Mouse (Mus musculus) spleen, adult 12 weeks (tissue): Measurements from ENCODE around the gene Hist1h2ak.

Experiments used
- DNase-seq: peaks from one replicate; pipeline ENCODE4 v3.0.0; 2022; ENCODE audit warnings: low spot score

Gene Hist1h2ak

GRCm38 (mm10) chr13:21755707-21756106, 2.1 kb upstream of the Hist1h2ak start:
- no peak for DNase-seq

GRCm38 (mm10) chr13:21754294-21755001, 821 bp upstream of the Hist1h2ak start:
- DNase-seq = peak; percentile 59

- no peak for DNase-seq
Observed at GRCm38 (mm10) chr13:21753051-21753523, 540 bp downstream of the Hist1h2ak start.

GRCm38 (mm10) chr13:21752356-21752755, 1.3 kb downstream of the Hist1h2ak start:
- peak; percentile 25 for DNase-seq

- no peak for DNase-seq
Observed at GRCm38 (mm10) chr13:21751827-21752226, 1.8 kb downstream of the Hist1h2ak start.

- no peak for DNase-seq
Observed at GRCm38 (mm10) chr13:21751417-21751816, 2.2 kb downstream of the Hist1h2ak start.

GRCm38 (mm10) chr13:21750159-21751017, 3.2 kb downstream of the Hist1h2ak start, which contains the start of gene Hist1h4k:
Gene Hist1h4k, minus strand, starts transcription at chr13:21750505.
- DNase-seq = peak; percentile 86

GRCm38 (mm10) chr13:21749387-21750158, 4.1 kb downstream of the Hist1h2ak start:
- peak; percentile 13 for DNase-seq

GRCm38 (mm10) chr13:21745006-21745405, 8.6 kb downstream of the Hist1h2ak start:
- DNase-seq = no peak

GRCm38 (mm10) chr13:21734906-21735767, 18.5 kb downstream of the Hist1h2ak start, which contains the start of gene Hist1h4j:
Gene Hist1h4j, plus strand, starts transcription at chr13:21735064.
- peak; percentile 84 for DNase-seq

GRCm38 (mm10) chr13:21734010-21734905, 19.4 kb downstream of the Hist1h2ak start:
- DNase-seq = peak; percentile 72

- no peak for DNase-seq
Observed at GRCm38 (mm10) chr13:21733466-21733865, 20.2 kb downstream of the Hist1h2ak start.

- DNase-seq = no peak
Observed at GRCm38 (mm10) chr13:21729544-21729943, 24.1 kb downstream of the Hist1h2ak start.

GRCm38 (mm10) chr13:21727948-21728572, 25.6 kb downstream of the Hist1h2ak start:
- DNase-seq = no peak

GRCm38 (mm10) chr13:21722993-21723836, 30.4 kb downstream of the Hist1h2ak start:
- DNase-seq = no peak

GRCm38 (mm10) chr13:21722373-21722925, 31.2 kb downstream of the Hist1h2ak start:
- DNase-seq = no peak

- DNase-seq = peak; percentile 68
Observed at GRCm38 (mm10) chr13:21721757-21722372, 31.8 kb downstream of the Hist1h2ak start, which contains the start of gene Hist1h2bm. Gene Hist1h2bm, plus strand, starts transcription at chr13:21722044.
